Mouse (Mus musculus): ENCODE results near the gene Blmh. TPM values are rescaled to one million over a fixed set of nuclear protein-coding genes. Genes with fewer than 3 reads are reported as not detected.

Gene Blmh
- 10 to 100 TPM; 66.1 to 74.4 TPM for total RNA-seq (2021)

GRCm38 (mm10) chr11:76924759-76925236, at the start of gene Blmh:
Gene Blmh, plus strand, starts transcription at chr11:76924809.
- no peak for DNase-seq

- no peak for DNase-seq
Measured at GRCm38 (mm10) chr11:76879816-76880215, 44.8 kb upstream of the Blmh start.

- DNase-seq, result no peak
Measured at GRCm38 (mm10) chr11:76884451-76884850, 40.2 kb upstream of the Blmh start.

GRCm38 (mm10) chr11:76889339-76890164, 35.1 kb upstream of the Blmh start:
- peak; percentile 25 for DNase-seq

GRCm38 (mm10) chr11:76891171-76891570, 33.4 kb upstream of the Blmh start:
- no peak for DNase-seq

GRCm38 (mm10) chr11:76891738-76892349, 32.8 kb upstream of the Blmh start:
- no peak for DNase-seq

GRCm38 (mm10) chr11:76892972-76893371, 31.6 kb upstream of the Blmh start:
- no peak for DNase-seq

- DNase-seq, result peak; percentile 63
Measured at GRCm38 (mm10) chr11:76893570-76893969, 31.0 kb upstream of the Blmh start.

- peak; percentile 78 for DNase-seq
Measured at GRCm38 (mm10) chr11:76894240-76894639, 30.4 kb upstream of the Blmh start.

- DNase-seq, result no peak
Measured at GRCm38 (mm10) chr11:76896360-76896759, 28.2 kb upstream of the Blmh start.

- DNase-seq, result no peak
Measured at GRCm38 (mm10) chr11:76897126-76897525, 27.5 kb upstream of the Blmh start.

GRCm38 (mm10) chr11:76897871-76898270, 26.7 kb upstream of the Blmh start:
- DNase-seq, result no peak

GRCm38 (mm10) chr11:76898751-76899150, 25.9 kb upstream of the Blmh start:
- no peak for DNase-seq

- peak; percentile 35 for DNase-seq
Measured at GRCm38 (mm10) chr11:76899758-76900738, 24.6 kb upstream of the Blmh start.

- DNase-seq, result no peak
Measured at GRCm38 (mm10) chr11:76901579-76902361, 22.8 kb upstream of the Blmh start, which contains the start of gene Tmigd1. Gene Tmigd1, plus strand, starts transcription at chr11:76902159.

GRCm38 (mm10) chr11:76904340-76904739, 20.3 kb upstream of the Blmh start:
- DNase-seq, result no peak

- DNase-seq, result no peak
Measured at GRCm38 (mm10) chr11:76908651-76909050, 16.0 kb upstream of the Blmh start.

- DNase-seq, result no peak
Measured at GRCm38 (mm10) chr11:76911325-76912054, 13.1 kb upstream of the Blmh start.

- DNase-seq, result peak; percentile 25
Measured at GRCm38 (mm10) chr11:76912055-76912395, 12.6 kb upstream of the Blmh start.

GRCm38 (mm10) chr11:76914366-76914765, 10.2 kb upstream of the Blmh start:
- DNase-seq, result no peak

Data from heart, postnatal 4 days (tissue).